Mouse (Mus musculus) CD8-positive naive resting alpha-beta T cell, adult 2 months (primary cell): ENCODE results near the gene Ntn4.

Source experiments
- DNase-seq, 2 experiments: peaks; one replicate each; pipeline ENCODE4 v3.0.0; 2022; ENCODE audit warnings: low read depth in 2 of 2, low spot score in 2 of 2

The Ntn4 gene

GRCm38 (mm10) chr10:93723942-93724542 lies 83.6 kb downstream of the Ntn4 start:
- DNase-seq = no peak

GRCm38 (mm10) chr10:93728131-93728530 lies 87.7 kb downstream of the Ntn4 start:
- no peak for DNase-seq

- DNase-seq = no peak
Observed at GRCm38 (mm10) chr10:93730514-93730913, 90.0 kb downstream of the Ntn4 start.

DNA sequence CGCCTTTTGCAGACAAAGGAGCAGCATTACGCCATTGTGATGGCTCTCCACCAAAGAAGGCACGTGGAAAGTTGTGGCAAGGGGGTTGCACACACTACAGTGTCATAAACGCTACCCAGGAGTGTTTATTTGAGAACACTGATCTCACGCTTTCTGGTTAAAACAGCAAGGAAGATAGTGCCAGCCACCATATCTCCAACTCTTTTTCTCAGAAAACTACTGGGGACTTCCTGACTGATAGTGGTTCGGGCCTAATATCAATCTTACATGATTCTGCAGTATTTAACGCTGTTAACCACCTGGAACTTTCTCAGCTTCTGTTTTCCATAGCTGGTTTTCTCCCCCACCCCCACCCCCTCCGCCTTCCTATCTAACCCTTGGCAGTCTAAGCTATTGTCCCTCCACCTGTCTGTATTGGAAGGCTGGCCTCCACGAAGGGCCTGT lies 90.8 kb downstream of the Ntn4 start:
- DNase-seq = no peak

DNA sequence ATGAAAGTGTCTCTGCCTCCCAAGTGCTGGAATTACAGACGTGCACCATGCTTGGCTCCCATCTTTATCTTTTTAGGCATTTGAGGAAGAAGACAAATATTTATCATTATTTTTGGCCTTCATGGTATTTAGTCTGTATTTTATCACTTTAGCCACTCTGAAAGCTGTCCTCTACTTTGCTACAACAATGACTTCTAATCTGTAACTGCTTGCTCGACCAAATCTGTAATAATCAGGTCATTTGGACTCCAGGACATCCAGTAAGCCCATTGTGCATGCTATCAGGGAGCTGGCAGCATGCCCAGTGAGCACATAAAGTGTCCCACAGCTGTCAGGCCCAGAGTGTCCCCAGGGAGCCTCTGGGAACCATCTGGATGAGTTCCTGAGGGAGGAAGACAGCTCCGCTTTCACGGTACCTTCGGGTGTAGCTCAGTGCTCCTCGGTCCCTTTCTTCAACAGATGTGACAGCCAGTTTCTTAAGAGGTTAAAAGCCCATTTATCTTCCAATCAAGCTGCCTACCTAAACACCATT lies 95.7 kb downstream of the Ntn4 start:
- no peak for DNase-seq

DNA sequence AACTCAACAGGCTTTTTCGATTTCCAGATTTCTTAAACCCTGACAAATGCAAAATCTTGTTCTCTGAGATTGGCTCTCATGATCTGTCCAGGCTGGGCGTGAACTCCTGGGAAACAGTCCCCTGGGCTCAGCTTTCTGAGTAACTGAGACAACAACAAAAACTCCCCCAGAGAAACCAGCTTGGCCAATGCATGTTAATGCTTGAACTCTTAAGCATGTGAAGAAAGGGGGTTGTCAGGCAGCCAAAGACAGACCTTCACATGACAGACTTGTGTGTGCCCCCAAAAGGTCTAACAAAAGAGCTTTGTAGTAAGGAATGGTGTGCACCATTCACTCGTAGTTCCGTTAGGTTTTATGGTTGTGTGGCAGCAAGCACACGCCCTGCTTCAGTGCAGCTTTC lies 96.6 kb downstream of the Ntn4 start:
- no peak for DNase-seq

- no peak for DNase-seq
Observed at GRCm38 (mm10) chr10:93741446-93742096, 101.1 kb downstream of the Ntn4 start.

- DNase-seq = no peak
Observed at GRCm38 (mm10) chr10:93742097-93742446, 101.6 kb downstream of the Ntn4 start.

GRCm38 (mm10) chr10:93742598-93742997 lies 102.1 kb downstream of the Ntn4 start:
- DNase-seq = no peak

DNA sequence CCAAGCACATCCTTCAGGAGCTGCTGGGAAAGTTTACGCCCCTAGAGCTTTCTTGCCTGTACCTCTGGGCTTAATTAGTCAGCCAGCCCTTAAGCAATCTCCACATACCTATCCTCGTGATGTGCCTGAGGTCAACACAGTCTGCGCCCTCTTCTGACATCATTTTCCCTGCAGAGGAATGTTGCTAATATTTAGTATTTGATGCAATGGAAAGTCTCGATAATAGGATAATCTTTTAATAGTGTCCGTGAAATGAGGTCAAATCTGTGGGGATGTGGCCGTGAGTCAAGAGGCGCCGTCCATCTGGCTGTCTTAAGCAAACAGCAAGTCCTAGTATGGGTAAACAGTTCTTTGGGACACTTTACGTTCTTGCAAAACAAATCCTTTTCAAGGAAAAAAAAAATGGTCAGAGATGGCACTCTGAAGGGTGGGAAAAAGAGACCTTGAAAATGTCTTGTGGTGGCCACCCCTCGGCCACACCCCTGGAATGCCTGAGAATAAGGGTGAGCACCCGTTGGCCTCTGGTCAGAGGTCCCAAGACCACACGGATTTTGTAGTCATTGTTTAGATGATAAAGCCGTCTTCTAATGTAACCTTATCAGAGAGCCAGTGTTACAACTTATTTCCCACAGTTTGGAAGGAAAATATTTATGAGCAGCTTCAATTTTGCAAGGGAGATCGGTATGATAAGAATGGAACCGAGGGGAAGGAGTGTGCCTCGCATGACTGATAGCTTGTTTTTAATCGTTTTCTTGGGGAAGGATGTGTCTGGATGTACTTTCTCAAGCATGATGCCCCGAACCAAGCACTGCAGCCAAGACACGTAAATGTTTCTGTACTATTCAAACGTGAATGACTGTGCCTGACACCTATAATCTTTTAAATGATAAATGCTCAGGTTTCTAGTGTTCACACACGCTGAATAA lies 109.0 kb downstream of the Ntn4 start:
- DNase-seq = no peak

GRCm38 (mm10) chr10:93751302-93751701 lies 110.8 kb downstream of the Ntn4 start:
- DNase-seq = no peak

DNA sequence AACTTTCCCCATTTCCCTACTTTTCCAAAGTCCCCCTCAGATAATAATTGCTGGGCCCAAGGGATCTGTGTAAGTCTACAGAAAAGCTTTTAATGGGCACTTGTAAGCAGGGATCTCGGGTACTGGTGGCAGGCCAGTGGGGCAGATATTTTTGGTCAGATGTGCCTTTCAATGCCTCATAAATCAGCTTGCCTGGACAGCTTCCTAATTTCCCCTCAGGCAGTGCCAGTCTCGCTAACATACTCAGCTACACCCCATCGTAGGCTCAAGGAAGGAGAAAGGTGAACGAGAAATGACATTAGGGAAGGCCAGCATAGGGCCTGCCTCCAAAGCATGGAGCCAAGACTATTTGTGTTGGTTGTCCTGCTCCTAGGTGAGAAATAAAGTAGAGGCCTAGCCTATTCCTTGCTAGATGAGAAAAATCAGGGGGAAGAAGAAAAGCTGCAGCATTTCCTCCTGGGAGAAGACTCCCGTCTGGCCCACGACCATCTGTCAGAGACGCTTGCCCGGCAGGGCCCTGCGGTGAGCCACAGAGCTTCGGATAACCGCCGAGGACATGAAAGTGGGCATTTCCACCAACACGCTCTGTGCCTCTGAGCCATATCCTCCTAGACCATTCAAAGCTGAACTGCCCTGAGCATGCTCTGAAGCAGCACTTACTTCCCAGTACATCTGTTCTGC lies 113.4 kb downstream of the Ntn4 start:
- no peak for DNase-seq

DNA sequence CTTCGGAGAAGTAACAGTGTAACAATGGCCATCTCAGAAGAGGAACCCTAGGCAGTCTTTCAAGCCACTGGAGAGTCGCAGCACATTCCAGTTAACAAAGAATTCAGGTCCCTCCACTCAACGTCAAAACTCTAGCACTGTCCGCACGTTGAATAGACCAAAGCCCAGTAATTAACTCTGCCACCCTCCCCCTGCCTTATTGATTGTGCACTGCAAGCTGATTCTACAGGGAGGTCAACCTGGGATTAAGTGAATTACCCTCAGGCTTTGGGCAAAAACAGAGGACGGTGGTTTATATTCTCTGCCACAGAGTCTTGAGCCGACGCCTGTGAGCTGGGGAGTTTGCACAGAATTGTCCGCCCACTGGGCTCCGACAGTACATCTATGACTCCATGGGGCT lies 115.7 kb downstream of the Ntn4 start:
- no peak for DNase-seq

DNA sequence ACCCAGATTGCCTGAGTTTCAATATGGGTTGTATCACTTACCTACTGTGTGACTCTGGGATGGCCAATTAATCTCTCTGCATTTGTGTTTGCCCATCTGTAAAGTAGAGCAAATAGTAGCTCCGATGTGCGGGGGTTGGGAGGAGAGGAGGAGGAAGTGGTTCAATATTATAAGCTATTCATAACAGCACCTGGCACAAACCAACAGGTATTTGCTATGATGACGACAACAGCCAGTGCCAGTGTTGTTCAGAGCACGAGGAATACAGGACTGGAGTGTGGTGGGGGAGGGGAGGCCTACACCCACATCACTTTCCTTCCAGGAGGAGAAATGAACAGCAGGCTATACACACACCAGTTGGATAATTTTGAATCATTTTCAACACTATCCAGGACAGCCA lies 119.2 kb downstream of the Ntn4 start:
- DNase-seq = no peak

DNA sequence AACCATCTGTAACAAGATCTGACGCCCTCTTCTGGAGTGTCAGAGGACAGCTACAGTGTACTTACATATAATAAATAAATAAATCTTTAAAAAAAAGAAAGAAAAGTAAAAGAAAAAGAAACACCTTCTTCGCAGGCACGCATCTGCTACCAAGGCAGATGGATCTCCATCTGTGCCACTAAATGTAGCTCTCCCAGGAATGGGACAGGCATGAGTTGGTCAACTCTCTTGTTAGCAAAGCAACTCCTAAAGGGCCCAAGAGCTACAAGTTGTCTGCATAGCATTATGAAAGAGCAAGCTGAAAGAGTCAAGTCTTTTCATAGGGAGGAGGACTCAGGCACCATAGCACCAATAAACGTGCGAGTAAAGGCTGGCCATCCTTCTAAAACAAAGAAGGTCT lies 119.9 kb downstream of the Ntn4 start:
- DNase-seq = no peak

DNA sequence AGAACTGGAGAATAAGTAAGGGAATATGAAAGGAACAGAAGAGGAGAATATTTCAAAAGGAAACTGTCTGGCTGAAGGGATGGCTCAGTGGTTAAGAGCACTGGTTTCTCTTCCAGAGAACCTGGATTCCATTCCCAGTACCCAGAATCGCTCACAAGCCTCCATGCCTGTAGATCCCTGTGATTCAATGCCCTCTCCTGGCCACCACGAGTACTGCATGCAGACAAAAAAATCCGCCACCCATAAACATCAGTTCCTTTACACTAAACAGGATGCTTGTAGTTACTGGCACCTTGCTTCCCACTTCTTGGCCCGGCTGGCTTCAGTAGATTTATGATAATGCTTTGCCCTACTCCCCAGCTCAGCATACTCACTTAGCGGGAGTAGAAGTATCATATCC lies 122.6 kb downstream of the Ntn4 start:
- peak; percentile 27 to 58 for DNase-seq

DNA sequence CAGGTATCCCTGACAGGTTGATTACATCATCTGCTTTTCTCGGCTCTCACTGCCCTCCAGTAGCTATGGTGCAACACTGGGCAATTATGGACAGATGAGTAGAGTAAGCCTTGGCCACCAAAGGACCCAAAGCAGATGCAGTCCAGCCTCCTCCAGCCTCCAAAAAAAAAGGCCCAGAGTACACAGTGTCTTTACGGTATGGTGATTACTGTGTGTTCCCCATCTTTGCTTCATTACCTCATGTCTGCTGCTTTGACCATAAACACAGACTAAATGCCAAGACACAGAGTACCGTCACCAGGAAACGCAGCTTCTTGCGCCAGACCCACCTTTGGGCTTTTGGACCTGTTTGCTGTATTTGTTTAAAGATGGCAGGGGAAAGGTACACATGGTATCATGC lies 125.7 kb downstream of the Ntn4 start:
- DNase-seq = no peak

GRCm38 (mm10) chr10:93767245-93767644 lies 126.8 kb downstream of the Ntn4 start:
- DNase-seq = no peak

DNA sequence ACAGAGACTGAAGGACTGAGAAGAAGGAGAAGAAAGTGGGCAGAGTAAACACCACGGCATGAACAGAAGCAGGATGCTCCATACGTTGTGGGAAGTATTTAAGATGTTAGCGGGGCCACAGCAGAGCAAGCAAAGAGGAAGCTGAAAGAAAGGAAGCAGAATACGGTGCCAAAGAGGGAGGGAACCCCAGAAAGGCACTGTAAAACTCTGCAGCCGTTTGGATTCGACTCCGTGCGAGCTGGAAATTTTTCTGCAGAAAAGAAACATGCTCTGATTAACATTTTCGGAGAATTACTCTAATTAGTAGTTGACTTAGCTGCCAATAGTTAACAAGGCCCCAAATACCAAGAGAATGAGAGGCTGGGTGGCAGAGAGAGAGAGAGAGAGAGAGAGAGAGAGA lies 127.7 kb downstream of the Ntn4 start:
- DNase-seq = no peak

DNA sequence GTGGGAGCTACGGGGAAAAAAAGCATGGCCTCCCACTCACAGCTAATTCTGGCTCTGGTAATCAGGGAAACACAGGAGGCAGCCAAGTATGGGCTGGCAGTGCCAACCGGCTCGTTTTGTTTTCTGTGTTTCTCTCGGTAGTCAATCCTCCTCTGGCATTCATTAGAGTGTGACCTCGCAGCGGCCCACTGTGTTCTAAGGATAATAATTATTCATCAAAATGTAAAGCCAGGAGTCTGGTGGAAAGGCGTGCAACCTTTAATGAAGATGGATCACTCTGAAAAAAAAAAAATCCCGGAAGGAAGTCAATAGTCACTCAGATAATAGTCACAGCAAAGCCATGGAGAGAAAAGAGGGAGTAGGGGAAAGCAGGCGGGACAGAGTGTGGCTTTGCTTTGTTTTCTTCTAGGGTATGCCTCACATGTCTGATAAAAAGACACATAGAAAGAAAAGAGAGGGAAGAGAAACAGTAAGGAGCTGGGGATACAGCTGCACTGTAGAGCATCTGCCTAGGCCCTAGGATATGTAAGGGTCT lies 131.5 kb downstream of the Ntn4 start:
- no peak for DNase-seq

GRCm38 (mm10) chr10:93772492-93772891 lies 132.0 kb downstream of the Ntn4 start:
- DNase-seq = no peak
